In the genomic region with DNA sequence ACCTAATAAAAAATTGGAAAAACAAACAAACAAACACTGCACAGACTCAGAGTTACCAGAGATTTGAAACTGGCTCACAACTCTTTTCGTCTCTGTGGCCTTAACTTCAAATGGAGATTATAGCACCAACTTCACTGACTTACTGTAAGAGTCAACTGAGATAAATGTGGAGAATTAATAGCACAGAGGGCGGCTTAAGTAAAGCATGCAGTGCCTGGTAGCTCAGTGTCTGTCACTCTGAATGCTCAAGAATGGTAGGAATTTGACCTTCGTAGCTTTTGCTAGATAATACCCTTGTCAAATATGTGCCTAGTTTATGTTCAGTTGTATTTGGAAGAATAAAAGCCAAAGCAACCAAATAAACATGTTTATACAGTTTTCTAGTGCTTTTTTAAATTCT, we compare ENCODE assay signal across 8 mouse cellular contexts.
"Had no signal": no experiment of that assay in that cellular context is flagged by ENCODE, and none has a peak within 500 bp of the region (broad histone marks: within the 10 kb centered on the region; RNA-seq: fewer than 3 reads in every experiment).

No protein-coding gene starts in this region.

- H3K9ac ChIP-seq: liver, embryonic 12.5 days; lung, embryonic 15.5 days; midbrain, embryonic 13.5 days had no signal

- H3K27ac ChIP-seq: left cerebral cortex, adult 2 months; limb, embryonic 10.5 days; liver, embryonic 12.5 days; lung, embryonic 15.5 days; midbrain, embryonic 13.5 days had no signal

- H3K9me3 ChIP-seq: limb, embryonic 10.5 days; liver, embryonic 12.5 days; lung, embryonic 15.5 days; midbrain, embryonic 13.5 days had no signal

- H3K4me1 ChIP-seq: liver, embryonic 12.5 days; lung, embryonic 15.5 days; midbrain, embryonic 13.5 days had no signal

- H3K4me3 ChIP-seq: left cerebral cortex, adult 2 months; limb, embryonic 10.5 days; liver, embryonic 12.5 days; lung, embryonic 15.5 days; midbrain, embryonic 13.5 days had no signal

- H3K36me3 ChIP-seq: limb, embryonic 10.5 days; liver, embryonic 12.5 days; lung, embryonic 15.5 days; midbrain, embryonic 13.5 days had no signal

- DNase-seq: kidney, postnatal 25 days; right cerebral cortex, postnatal 14 days; thymus, postnatal 36 days had no signal

- H3K27me3 ChIP-seq: liver, embryonic 12.5 days; lung, embryonic 15.5 days; midbrain, embryonic 13.5 days had no signal

- H3K4me2 ChIP-seq: liver, embryonic 12.5 days; lung, embryonic 15.5 days; midbrain, embryonic 13.5 days had no signal

- ATAC-seq: liver, embryonic 12.5 days; midbrain, embryonic 13.5 days had no signal
